Mouse (Mus musculus) bone marrow, adult 2 months (tissue): ENCODE results near the gene Mrps36. TPM values are rescaled to one million over a fixed set of nuclear protein-coding genes. Genes with fewer than 3 reads are reported as not detected.
"Not testable (repeated sequence)": the region's sequence is repeated elsewhere in the genome, so short reads cannot be mapped to it uniquely, and the experiment has no call there.

ENCODE experiments used
- H3K27ac ChIP-seq: fragments of 200-500 bp; 2 replicates; pipeline ENCODE4 v1.5.1; 2012; ENCODE audit warnings: low read depth, mild to moderate bottlenecking, control low read depth, inconsistent platforms, low read length; ENCODE audit not compliant: control insufficient read depth, poor library complexity, insufficient read depth
- H3K4me1 ChIP-seq: fragments of 200-500 bp; 2 replicates; pipeline ENCODE4 v1.6.1; 2011; ENCODE audit warnings: low read length; ENCODE audit not compliant: control insufficient read depth, insufficient read depth
- H3K4me3 ChIP-seq: fragments of 200-500 bp; replicated peaks from 2 replicates; pipeline ENCODE3; 2011; ENCODE audit warnings: mild to moderate bottlenecking, low read depth, low read length, control low read depth; ENCODE audit not compliant: control insufficient read depth
- CTCF ChIP-seq: fragments of 200-500 bp; IDR thresholded peaks from 2 replicates; pipeline ENCODE4 v1.5.1; 2011; ENCODE audit warnings: low read length, control low read depth; ENCODE audit not compliant: control insufficient read depth, insufficient read depth
- POLR2A ChIP-seq: fragments of 200-500 bp; IDR thresholded peaks from 2 replicates; pipeline ENCODE4 v1.6.1; 2011; ENCODE audit warnings: low read depth, mild to moderate bottlenecking, control low read depth, low read length, borderline replicate concordance; ENCODE audit not compliant: control insufficient read depth
- WGBS: fragments of 180-500 bp; shearing (Covaris S2); methylation state at CpG from one replicate; pipeline ENCODE4 v1.1.7; 2018; 5-methylcytosine and 5-hydroxymethylcytosine counted together
- polyA plus RNA-seq: library from polyadenylated mRNA; stranded (reverse); fragments of >200 nt; gene quantifications from 2 replicates; pipeline ENCODE4 v1.2.4, GENCODE M21; 2011; ENCODE audit warnings: low replicate concordance; ENCODE audit not compliant: missing spikeins, insufficient read depth, insufficient read length

Mrps36 gene
- 35.3 and 44.2 TPM in 2 replicates for polyA plus RNA-seq

DNA sequence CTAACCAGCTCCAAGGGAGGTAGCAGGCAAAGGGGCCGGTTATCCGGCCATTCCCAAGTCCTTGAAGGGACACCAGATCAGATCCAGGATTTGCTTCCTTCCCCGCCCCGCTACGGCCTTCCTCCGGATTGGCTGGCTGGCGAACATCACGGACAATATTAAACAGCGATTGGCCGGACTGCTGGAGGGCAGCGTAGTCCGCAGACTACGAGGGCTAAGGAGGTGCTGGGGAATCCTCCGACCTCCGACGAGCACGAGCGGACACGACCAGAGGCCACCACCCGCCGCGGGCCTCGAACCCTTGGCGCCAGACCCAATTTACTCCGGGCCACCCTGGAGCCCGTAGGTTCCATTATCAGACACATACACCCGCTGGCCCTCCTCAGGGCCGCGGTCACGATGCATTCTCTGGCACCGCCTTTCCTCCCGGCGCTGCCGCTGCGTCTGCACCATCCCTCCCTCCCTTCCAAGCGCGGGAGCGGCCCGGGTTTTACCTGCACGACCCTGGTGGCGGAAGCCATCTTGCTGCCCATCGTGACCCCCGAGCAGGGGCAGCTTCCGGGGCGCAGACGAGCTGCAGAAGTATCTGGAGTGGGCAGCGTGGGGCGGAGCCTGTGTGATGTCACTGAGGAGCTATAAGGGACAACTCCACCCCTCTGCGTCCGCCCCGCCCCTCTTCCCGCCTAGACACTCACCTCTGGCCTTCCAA is at the start of gene Mrps36:
Gene Mrps36, minus strand, starts transcription at position 624 of the 709 bp plus-strand sequence.
- Histone ChIP-seq H3K4me1 (no peaks in the 10 kb centered on the region), H3K4me3 (peak within 1 kb of the TSS; percentile 93), H3K27ac (peak within 1 kb of the TSS; percentile 85)
- WGBS: under 1% methylated on average over 52 of the region's 52 CpGs
- TF ChIP-seq CTCF: no peak
- TF ChIP-seq POLR2A: peak; percentile 69; the same call in 1 of the 2 replicates

DNA sequence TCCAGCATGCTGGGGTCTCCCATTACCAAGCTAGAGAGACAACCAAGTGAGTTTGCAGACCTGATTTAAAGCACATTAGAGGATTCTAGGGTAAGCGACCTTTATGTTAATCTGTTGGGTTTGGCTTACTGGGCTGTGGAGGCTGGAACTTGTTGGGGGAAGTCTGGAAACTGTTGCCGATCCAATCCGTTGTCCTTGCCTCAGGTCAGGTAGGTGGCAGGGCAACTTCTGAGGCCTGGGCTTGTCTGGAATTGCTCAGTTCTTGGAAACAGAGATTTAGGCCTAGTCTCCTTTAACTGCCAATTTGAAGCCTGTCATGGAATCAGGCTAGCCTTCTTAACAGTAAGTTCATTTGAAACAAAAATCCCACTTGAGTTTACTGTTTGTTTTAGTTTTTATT is 44.6 kb upstream of the Mrps36 start:
- WGBS: 88% methylated on average over 3 of the region's 3 CpGs
- no peaks in the 10 kb centered on the region for H3K4me1 ChIP-seq
- no peak for TF ChIP-seq POLR2A
- no peak for TF ChIP-seq CTCF

DNA sequence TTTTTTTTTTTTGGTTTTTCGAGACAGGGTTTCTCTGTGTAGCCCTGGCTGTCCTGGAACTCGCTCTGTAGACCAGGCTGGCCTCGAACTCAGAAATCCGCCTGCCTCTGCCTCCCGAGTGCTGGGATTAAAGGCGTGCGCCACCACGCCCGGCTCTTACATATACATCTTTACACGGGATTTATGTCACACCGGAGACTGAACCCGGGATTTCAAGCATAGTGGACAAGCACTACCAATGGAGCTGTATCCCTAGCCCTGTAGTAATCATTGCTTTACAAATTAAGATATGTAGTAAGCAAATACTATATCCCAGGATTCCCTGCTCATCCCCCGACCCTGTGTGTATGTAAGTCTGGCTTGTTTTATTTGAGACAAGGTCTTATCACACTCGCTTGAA is 43.6 kb upstream of the Mrps36 start:
- WGBS: 93% methylated on average over 12 of the region's 14 CpGs
- not testable (repeated sequence) for H3K4me1 ChIP-seq, H3K27ac ChIP-seq, H3K4me3 ChIP-seq

More for the DNA sequence above, 44.6 kb upstream of the Mrps36 start:
- Histone ChIP-seq H3K4me3 (no peak overlapping the region), H3K27ac (no peak overlapping the region)

DNA sequence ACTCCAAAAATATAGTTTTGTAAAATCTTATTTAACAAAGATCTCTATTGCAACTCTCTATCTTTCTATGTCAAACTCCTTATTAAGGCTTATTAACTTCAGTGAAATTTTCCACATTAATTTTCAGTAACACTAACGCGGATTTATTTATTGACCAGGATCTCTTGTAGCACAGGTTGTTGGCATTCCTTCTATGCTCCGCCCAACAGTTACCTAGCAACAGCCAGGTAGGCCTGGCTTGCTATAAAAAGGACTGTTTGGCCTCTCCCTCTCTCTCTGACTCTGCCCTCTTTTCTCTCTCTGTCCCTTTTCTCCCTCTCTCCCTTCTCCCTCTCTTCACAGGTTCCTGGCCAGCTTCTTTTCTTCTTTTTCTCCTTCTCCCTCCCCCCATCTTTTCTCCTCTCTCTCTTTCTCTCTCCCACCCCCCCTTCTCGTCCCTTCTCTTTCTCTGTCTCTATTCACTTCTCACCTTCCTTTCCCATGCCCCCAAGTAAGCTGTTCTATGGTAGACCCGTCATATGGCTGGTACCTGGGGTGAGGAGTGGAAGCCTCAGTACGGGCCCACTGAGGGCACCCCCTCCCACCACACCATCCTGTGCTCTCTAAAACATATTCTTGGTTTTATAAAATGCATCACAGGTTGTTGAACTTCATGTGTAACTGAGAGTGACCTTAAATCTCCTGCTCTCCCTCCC is 43.0 kb upstream of the Mrps36 start:
- Histone ChIP-seq H3K4me3 (no peak overlapping the region), H3K4me1 (no peaks in the 10 kb centered on the region), H3K27ac (no peak overlapping the region)
- 89% methylated on average over 6 of the region's 6 CpGs for WGBS
- TF ChIP-seq CTCF (no peak), POLR2A (no peak)

DNA sequence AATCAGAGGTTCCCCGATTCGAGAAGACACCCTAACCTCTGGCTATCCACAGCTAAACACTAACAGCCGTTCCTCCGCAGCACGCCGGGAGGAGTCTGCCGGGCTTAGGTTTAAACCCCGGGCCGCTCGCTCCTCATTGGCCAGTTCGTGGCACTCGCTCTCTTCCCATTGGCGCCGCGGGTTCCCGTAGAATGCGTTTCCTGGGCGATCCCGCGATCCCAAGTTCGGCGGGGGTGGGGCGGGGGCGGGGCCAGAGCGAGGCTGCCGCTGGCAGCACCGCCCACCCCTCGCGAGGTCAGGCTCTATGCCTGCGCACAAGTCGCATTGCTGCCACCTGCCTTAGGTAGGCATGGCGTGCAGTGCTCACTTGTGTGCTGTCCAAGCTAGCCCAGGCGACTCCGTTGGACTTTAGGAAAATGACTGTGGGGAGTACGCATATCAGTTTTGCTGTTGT is 42.0 kb upstream of the Mrps36 start, which contains the start of gene Ccnb1:
Gene Ccnb1, minus strand, starts transcription at position 157 of the 454 bp plus-strand sequence.
- WGBS: under 1% methylated on average over 35 of the region's 35 CpGs
- Histone ChIP-seq H3K4me3 (peak within 1 kb of the TSS; percentile 74), H3K4me1 (no peaks in the 10 kb centered on the region), H3K27ac (peak within 1 kb of the TSS; percentile 65)
- peak; percentile 79 for TF ChIP-seq POLR2A
- TF ChIP-seq CTCF: peak; percentile 51

DNA sequence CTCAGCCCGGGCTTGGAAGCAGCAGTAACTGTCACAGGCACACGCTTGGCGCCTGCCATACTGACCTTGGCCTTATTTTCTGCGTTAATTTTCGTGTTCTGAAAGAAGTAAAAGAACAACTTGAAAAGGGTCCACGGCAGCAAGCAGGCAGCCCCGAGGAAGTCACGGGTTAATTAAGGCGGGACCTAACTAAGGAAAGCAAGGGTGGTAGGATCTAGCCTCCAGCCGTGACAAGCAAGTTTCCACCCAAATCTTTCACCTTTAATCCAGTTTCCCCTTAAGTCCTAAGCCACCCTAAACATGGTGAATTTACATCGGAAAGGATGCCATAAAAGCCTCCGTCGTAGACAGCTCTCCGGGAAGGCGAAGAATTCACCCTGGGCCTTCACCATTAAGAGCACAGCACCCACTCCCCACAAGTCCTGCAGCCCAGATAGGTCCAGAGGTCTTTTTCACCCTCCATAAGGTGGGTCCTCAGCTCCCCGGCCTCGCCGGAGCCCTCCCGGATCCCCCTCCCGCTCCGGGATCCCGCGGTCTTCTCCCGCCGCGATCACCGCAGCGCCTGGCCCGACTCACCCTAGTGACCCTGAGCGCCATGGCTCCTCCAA is 41.5 kb upstream of the Mrps36 start:
- under 1% methylated on average over 30 of the region's 30 CpGs for WGBS
- TF ChIP-seq CTCF: no peak
- TF ChIP-seq POLR2A: no peak
- H3K4me3 ChIP-seq: peak overlapping the region; percentile 74
- no peaks in the 10 kb centered on the region for H3K4me1 ChIP-seq
- H3K27ac ChIP-seq: peak overlapping the region; percentile 65

DNA sequence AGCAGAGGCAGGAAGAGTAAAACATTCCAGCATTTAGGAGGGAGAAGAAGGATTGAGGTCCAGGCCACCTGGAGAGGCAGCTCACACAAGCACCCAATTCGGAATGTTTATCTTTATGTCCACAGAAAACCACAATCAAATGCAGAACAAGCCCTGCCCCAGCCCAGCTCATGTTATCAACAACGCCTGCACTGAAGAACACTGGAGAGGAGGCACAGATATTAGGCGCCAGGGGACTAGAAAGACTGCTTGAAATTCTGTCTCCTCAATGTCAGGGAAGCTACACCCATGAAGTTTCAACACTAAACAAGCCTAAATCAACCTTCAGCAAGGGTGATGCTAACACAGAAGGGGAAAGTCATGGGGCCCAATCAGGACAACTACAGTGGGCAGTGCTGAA is 33.0 kb upstream of the Mrps36 start:
- Histone ChIP-seq H3K4me3 (no peak overlapping the region), H3K27ac (no peak overlapping the region), H3K4me1 (no peaks in the 10 kb centered on the region; the same call in 1 of the 2 replicates)
- TF ChIP-seq CTCF (no peak), POLR2A (no peak)
- 56% methylated on average over 3 of the region's 3 CpGs for WGBS

DNA sequence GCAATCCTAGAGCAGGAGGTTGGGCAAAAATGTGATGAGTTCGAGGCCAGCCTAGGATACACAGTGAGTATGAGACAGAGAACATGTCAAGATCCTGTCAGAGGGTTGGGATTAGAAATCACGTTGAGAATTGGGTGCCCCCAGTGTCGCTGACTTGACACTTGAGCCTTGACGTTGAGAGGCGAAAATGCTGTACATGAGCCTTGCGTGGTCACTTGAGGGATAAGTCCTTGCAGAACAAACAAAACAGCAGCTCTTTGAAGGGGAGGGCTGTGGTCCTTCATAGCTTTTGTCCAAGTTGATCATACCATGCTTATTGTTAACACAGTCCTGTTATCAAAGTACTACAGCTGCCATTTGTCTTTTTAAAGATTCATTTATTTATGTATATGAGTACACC is 32.3 kb upstream of the Mrps36 start:
- TF ChIP-seq POLR2A (no peak), CTCF (no peak)
- no peak overlapping the region for H3K27ac ChIP-seq
- 76% methylated on average over 6 of the region's 6 CpGs for WGBS
- H3K4me3 ChIP-seq: no peak overlapping the region
- no peaks in the 10 kb centered on the region; the same call in 1 of the 2 replicates for H3K4me1 ChIP-seq
